Mouse (Mus musculus) myocyte (in vitro differentiated cells): ENCODE measurements around the gene Armc2.

Experiments used
- CEBPB ChIP-seq: IDR thresholded peaks from 2 replicates; pipeline ENCODE4 v1.6.1; 2011; ENCODE audit warnings: mild to moderate bottlenecking, moderate library complexity; ENCODE audit not compliant: poor library complexity, insufficient read depth, severe bottlenecking
- E2F4 ChIP-seq: IDR thresholded peaks from one replicate; pipeline ENCODE4 v1.6.1; 2011; ENCODE audit warnings: mild to moderate bottlenecking, control low read depth, moderate library complexity; ENCODE audit not compliant: insufficient read depth
- MAX ChIP-seq: IDR thresholded peaks from one replicate; pipeline ENCODE4 v1.6.1; 2011; ENCODE audit warnings: low read depth, mild to moderate bottlenecking, control low read depth
- MYOD1 ChIP-seq, 3 experiments: IDR thresholded peaks; one replicate each; pipeline ENCODE4 v1.6.1; 2011; ENCODE audit warnings: control low read depth in 2 of 3, low read depth in 2 of 3, mild to moderate bottlenecking in 2 of 3, moderate library complexity in 1 of 3; ENCODE audit not compliant: insufficient read length in 2 of 3, control insufficient read depth in 1 of 3
- MYOG ChIP-seq, 3 experiments: IDR thresholded peaks; one replicate each; pipeline ENCODE4 v1.6.1; 2011; ENCODE audit warnings: control low read depth in 2 of 3, low read depth in 2 of 3, mild to moderate bottlenecking in 2 of 3; ENCODE audit not compliant: insufficient read length in 2 of 3, control insufficient read depth in 1 of 3, insufficient read depth in 1 of 3
- POLR2A ChIP-seq: IDR thresholded peaks from one replicate; pipeline ENCODE4 v1.6.1; 2011; ENCODE audit warnings: low read depth, mild to moderate bottlenecking, control low read depth, moderate library complexity; ENCODE audit not compliant: insufficient read length
- POLR2AphosphoS2 ChIP-seq: IDR thresholded peaks from one replicate; pipeline ENCODE4 v1.6.1; 2011; ENCODE audit warnings: low read depth, control low read depth; ENCODE audit not compliant: insufficient read length
- SRF ChIP-seq: IDR thresholded peaks from one replicate; pipeline ENCODE4 v1.6.1; 2011; ENCODE audit warnings: low read depth; ENCODE audit not compliant: control insufficient read depth, insufficient read length
- TCF12 ChIP-seq: IDR thresholded peaks from one replicate; pipeline ENCODE4 v1.6.1; 2011; ENCODE audit warnings: mild to moderate bottlenecking, control low read depth; ENCODE audit not compliant: poor library complexity, insufficient read depth, severe bottlenecking
- TCF3 ChIP-seq: IDR thresholded peaks from one replicate; pipeline ENCODE4 v1.6.1; 2011; ENCODE audit warnings: low read depth, control low read depth; ENCODE audit not compliant: insufficient read length
- USF1 ChIP-seq: IDR thresholded peaks from one replicate; pipeline ENCODE4 v1.6.1; 2011; ENCODE audit warnings: low read depth, mild to moderate bottlenecking, control low read depth, moderate library complexity

GRCm38 (mm10) chr10:41875624-41876023 is 142.6 kb downstream of the Armc2 start:
- no peak for TF ChIP-seq USF1
- TF ChIP-seq POLR2A, result no peak
- no peak for TF ChIP-seq CEBPB
- TF ChIP-seq MYOD1 (IDR thresholded peaks at IDR 0.05; ENCODE audit: control insufficient read depth in 1 of 3, insufficient read length in 2 of 3, low read depth in 2 of 3), result no peak
- no peak for TF ChIP-seq POLR2AphosphoS2
- TF ChIP-seq MYOG (IDR thresholded peaks at IDR 0.05; ENCODE audit: control insufficient read depth in 1 of 3, insufficient read depth in 1 of 3, insufficient read length in 2 of 3, low read depth in 2 of 3), result no peak
- no peak for TF ChIP-seq TCF12
- TF ChIP-seq MAX, result no peak
- no peak for TF ChIP-seq E2F4
- no peak for TF ChIP-seq TCF3
- TF ChIP-seq SRF, result no peak
